Mouse (Mus musculus) limb, embryonic 12.5 days (tissue): ENCODE measurements around the gene Tmpo. TPM values are rescaled to one million over a fixed set of nuclear protein-coding genes. Genes with fewer than 3 reads are reported as not detected.
"Not testable (repeated sequence)": the region's sequence is repeated elsewhere in the genome, so short reads cannot be mapped to it uniquely, and the experiment has no call there.

ENCODE experiments used
- ATAC-seq: fragments of 200-750 bp; cut with Nextera tagmentation; 2 replicates; pipeline ENCODE4 v1.8.0; 2017; ENCODE audit warnings: low read depth, moderate TSS enrichment; ENCODE audit not compliant: insufficient number of reproducible peaks, insufficient read depth, low FRiP score, low TSS enrichment
- H3K27ac ChIP-seq: fragments of 300-500 bp; sonication (generic); 2 replicates; pipeline ENCODE4 v1.5.1; 2016; ENCODE audit warnings: mild to moderate bottlenecking, moderate library complexity
- H3K27me3 ChIP-seq: fragments of 300-500 bp; sonication (generic); 2 replicates; pipeline ENCODE4 v1.6.1; 2016; ENCODE audit warnings: mild to moderate bottlenecking, moderate library complexity
- H3K36me3 ChIP-seq: fragments of 300-500 bp; sonication (generic); 2 replicates; pipeline ENCODE4 v1.6.1; 2016; ENCODE audit warnings: mild to moderate bottlenecking, moderate library complexity
- H3K4me1 ChIP-seq: fragments of 300-500 bp; sonication (generic); replicated peaks from 2 replicates; pipeline ENCODE4 v1.6.1; 2016
- H3K4me2 ChIP-seq: fragments of 300-500 bp; sonication (generic); 2 replicates; pipeline ENCODE4 v1.6.1; 2016; ENCODE audit warnings: mild to moderate bottlenecking, moderate library complexity
- H3K4me3 ChIP-seq: fragments of 300-500 bp; sonication (generic); replicated peaks from 2 replicates; pipeline ENCODE4 v1.5.1; 2016; ENCODE audit warnings: mild to moderate bottlenecking
- H3K9ac ChIP-seq: fragments of 300-500 bp; sonication (generic); replicated peaks from 2 replicates; pipeline ENCODE4 v1.6.1; 2016; ENCODE audit warnings: mild to moderate bottlenecking, moderate library complexity
- H3K9me3 ChIP-seq: fragments of 300-500 bp; sonication (generic); 2 replicates; pipeline ENCODE4 v1.6.1; 2016; ENCODE audit warnings: mild to moderate bottlenecking, moderate library complexity
- WGBS: fragments of 180-500 bp; shearing (Covaris S2); methylation state at CpG from one replicate; pipeline ENCODE4 v1.1.7; 2016; 5-methylcytosine and 5-hydroxymethylcytosine counted together
- polyA plus RNA-seq: library from polyadenylated mRNA; unstranded; fragments of >200 nt; fragmentation: Nextera tagmentation; extraction: Ambion mirVana; gene quantifications from 2 replicates; pipeline ENCODE4 v1.2.1, GENCODE M21; 2016

Gene Tmpo
- polyA plus RNA-seq, 1 experiment from 2014 or later: 444 TPM

DNA sequence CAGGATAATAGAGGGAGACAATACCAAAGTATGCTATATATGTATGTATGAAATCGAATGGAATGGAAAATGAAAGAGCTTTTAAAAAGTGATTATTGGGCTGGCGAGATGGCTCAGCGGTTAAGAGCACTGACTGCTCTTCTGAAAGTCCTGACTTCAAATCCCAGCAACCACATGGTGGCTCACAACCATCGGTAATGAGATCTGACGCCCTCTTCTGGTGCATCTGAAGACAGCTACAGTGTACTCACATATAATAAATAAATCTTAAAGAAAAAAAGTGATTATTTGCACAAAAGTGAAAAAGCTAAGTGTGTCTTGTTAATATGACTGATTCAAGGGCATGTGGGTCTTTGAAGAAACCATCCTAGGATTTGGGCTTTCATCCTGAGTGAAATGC lies 3.8 kb upstream of the Tmpo start:
- H3K9ac ChIP-seq, ATAC-seq, H3K36me3 ChIP-seq, H3K4me3 ChIP-seq, H3K9me3 ChIP-seq, H3K27me3 ChIP-seq, H3K4me2 ChIP-seq, H3K27ac ChIP-seq: not testable (repeated sequence)
- 63% methylated on average over 5 of the region's 5 CpGs for WGBS
- H3K4me1 ChIP-seq: peaks cover 22% of the 10 kb centered on the region

DNA sequence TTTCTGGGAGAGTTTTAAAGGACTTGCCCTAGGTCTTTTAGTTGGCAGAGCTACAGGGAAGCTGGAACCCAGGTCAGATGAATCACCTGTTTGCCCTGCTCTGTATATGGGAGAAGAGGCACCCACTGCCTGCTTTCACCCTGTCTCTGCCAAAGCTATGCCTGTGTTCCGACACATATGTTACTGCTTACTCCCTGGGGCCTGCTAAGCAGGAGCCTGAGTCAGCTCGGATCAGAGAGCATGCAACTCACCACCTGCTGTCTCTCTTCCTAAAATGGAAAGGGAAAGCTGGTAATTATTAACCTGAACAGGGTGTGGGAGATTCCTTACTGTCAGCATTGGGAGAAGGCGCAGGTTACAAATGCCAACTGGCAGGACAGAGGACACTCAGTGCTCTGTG lies 2.2 kb upstream of the Tmpo start:
- ATAC-seq: no peak
- H3K9ac ChIP-seq: no peak overlapping the region
- no peaks in the 10 kb centered on the region for H3K9me3 ChIP-seq
- H3K36me3 ChIP-seq: no peaks in the 10 kb centered on the region
- peaks cover 22% of the 10 kb centered on the region for H3K4me1 ChIP-seq
- peak overlapping the region; percentile 57 for H3K4me2 ChIP-seq
- H3K4me3 ChIP-seq: no peak overlapping the region
- H3K27me3 ChIP-seq: no peaks in the 10 kb centered on the region
- WGBS: 29% methylated on average over 3 of the region's 3 CpGs
- H3K27ac ChIP-seq: peak overlapping the region; percentile 42; the same call in 1 of the 2 replicates

DNA sequence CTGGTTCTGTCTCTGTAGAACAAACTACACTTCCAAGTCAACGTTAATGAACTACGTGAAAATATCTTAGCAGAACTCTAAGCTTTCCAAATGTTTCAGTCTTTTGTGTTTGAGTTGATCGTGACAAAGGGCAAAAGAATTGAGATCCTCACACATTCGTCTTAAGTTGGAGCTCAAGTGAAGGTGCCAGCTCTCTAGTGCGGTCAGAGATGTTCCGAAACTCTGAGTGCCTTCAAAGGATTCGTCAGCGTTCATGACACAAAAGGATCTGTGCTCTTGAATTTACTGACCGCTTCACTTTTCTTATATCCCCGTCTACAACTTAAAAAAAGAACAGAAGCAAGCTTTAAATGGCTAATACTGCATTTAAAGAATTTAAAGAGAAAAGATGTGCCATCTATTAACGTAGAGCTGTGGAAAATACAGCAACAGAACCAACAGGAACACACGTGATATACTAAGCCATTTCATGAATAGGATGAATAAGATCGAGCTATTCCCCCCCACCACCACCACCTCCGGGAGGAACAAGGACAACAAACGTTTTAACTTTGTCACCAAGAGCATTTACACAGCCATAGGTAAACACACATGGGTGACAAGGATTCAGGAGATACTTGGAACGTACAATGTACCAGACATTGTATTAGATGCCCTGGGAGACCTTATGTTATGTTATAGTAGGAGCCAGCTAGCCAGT lies 1.3 kb upstream of the Tmpo start:
- H3K9me3 ChIP-seq: no peaks in the 10 kb centered on the region
- H3K4me3 ChIP-seq: peak overlapping the region; percentile 51
- H3K4me1 ChIP-seq: peaks cover 22% of the 10 kb centered on the region
- no peaks in the 10 kb centered on the region for H3K36me3 ChIP-seq
- H3K4me2 ChIP-seq: peak overlapping the region; percentile 57
- peak overlapping the region; percentile 99 for H3K27ac ChIP-seq
- ATAC-seq: no peak
- WGBS: 3% methylated on average over 16 of the region's 16 CpGs
- H3K9ac ChIP-seq: peak overlapping the region; percentile 65
- H3K27me3 ChIP-seq: no peaks in the 10 kb centered on the region

DNA sequence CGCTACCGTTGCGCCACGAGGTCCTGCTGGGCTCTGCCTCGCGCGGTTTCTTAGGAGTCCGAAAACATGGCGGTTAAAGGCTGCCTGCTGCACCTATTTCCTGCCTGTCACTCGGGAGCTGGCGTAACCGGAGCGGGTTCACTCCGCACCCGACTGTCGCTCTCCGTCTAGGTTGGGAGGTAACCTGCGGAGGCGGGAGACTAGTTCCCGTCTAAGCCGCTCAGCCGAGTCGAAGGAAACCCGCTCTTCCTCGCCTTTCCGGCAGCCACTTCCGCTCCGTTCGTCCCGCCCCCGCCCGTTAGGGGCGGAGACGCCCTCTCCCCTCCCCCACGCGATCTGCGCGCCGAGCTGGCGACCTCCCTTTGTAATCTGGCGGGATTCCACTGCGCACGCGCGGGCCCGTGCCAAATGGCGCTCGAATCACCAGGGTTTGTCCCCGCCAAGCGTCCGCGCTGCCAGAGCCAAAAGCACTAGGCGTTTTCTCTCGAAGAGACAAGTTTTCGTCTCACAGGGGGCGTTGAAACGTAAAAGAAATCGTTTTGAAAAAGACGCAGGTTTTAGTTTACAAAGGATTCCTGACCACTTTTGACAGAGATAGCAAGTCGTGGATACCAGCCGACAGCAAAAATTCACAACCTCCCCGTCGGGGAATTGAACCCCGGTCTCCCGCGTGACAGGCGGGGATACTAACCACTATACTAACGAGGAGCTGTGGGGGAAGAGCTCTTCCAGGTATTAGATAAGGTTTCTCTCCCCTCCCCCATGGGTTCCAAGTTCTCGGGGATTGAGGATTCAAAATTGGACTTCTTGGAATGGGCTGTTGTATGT lies 560 bp upstream of the Tmpo start:
- peak overlapping the region; percentile 99 for H3K27ac ChIP-seq
- H3K4me1 ChIP-seq: peaks cover 17% of the 10 kb centered on the region
- no peaks in the 10 kb centered on the region for H3K9me3 ChIP-seq
- H3K36me3 ChIP-seq: no peaks in the 10 kb centered on the region
- H3K4me2 ChIP-seq: peak overlapping the region; percentile 57
- no peaks in the 10 kb centered on the region for H3K27me3 ChIP-seq
- peak; percentile 88 for ATAC-seq
- H3K4me3 ChIP-seq: peak overlapping the region; percentile 51
- WGBS: under 1% methylated on average over 69 of the region's 69 CpGs
- H3K9ac ChIP-seq: peak overlapping the region; percentile 65

DNA sequence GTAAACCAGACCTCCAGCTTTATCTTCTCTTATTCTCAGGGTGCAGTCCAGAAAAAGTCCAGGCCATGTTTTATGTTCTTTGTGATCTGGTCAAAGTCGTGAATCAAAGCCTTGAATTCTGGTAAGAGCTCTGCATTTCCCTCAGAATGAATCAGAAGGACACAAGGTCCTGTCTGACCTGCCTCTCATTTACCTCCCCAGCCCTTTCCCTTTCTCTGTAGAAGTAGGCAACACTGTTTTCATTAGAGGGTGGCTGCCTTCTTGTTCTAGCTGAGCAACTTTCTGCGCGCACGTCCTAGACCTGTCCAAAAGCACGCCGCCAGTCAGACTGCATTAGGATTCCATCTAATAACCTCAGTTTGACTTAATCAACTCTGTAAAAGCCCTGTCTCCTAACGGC lies 814 bp downstream of the Tmpo start:
- no peaks in the 10 kb centered on the region for H3K27me3 ChIP-seq
- ATAC-seq: no peak
- H3K9ac ChIP-seq: peak overlapping the region; percentile 65
- WGBS: 24% methylated on average over 7 of the region's 7 CpGs
- H3K4me1 ChIP-seq: peaks cover 17% of the 10 kb centered on the region
- H3K27ac ChIP-seq: peak overlapping the region; percentile 99
- H3K4me3 ChIP-seq: peak overlapping the region; percentile 51
- no peaks in the 10 kb centered on the region for H3K9me3 ChIP-seq
- H3K4me2 ChIP-seq: peak overlapping the region; percentile 57
- no peaks in the 10 kb centered on the region for H3K36me3 ChIP-seq

DNA sequence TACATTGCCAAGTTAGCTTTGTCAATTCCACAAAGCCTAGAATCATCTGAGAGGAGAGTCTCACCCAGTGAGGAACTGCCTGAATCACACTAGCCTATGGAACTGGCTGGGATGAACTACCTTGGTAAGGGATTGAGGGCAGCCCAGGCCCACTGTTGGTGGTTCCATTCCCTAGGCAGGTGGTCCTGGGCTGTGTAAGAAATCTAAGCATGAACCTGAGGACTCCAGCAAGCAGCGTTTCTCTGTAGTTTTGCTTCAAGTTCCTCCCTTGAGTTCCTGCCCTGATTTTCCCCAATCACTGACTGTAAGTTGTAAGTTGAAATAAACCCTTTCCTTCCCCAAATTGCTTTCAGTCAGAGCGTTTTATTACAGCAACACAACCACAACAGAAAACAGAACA lies 1.3 kb downstream of the Tmpo start:
- Histone ChIP-seq H3K9ac (0 out of 2 replicates have a peak overlapping the region, but pooled peaks have one; percentile 65), H3K4me1 (peaks cover 17% of the 10 kb centered on the region), H3K4me3 (peak overlapping the region; percentile 51), H3K27ac (peak overlapping the region; percentile 99), H3K36me3 (no peaks in the 10 kb centered on the region), H3K4me2 (peak overlapping the region; percentile 57), H3K9me3 (no peaks in the 10 kb centered on the region), H3K27me3 (no peaks in the 10 kb centered on the region)
- no peak for ATAC-seq
- WGBS: 72% methylated on average over 2 of the region's 2 CpGs

DNA sequence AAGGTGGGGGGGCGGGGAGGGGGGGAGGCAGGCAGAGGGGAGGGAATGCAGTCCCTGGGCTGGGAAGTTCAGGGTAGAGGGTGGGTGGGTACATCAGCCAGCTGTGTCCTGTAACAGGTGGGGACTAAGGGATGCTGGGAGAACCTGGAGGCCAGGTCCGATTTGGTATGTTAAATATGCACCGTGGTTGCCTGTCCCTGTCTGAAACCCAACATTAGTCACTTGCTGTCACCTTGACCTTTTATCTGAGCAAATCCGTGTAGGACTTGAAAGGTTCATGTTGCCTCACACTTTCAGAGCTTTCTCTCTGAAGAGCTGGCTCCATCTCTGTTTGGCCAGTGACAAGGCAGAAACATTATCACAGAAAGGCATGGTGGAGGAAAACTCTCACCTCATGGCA lies 3.9 kb downstream of the Tmpo start:
- no peak for ATAC-seq
- Histone ChIP-seq H3K9me3 (no peaks in the 10 kb centered on the region), H3K4me1 (peaks cover 5% of the 10 kb centered on the region), H3K9ac (no peak overlapping the region), H3K27me3 (no peaks in the 10 kb centered on the region), H3K36me3 (no peaks in the 10 kb centered on the region), H3K4me3 (no peak overlapping the region), H3K27ac (no peak overlapping the region), H3K4me2 (no peak overlapping the region)
- 48% methylated on average over 3 of the region's 4 CpGs for WGBS

DNA sequence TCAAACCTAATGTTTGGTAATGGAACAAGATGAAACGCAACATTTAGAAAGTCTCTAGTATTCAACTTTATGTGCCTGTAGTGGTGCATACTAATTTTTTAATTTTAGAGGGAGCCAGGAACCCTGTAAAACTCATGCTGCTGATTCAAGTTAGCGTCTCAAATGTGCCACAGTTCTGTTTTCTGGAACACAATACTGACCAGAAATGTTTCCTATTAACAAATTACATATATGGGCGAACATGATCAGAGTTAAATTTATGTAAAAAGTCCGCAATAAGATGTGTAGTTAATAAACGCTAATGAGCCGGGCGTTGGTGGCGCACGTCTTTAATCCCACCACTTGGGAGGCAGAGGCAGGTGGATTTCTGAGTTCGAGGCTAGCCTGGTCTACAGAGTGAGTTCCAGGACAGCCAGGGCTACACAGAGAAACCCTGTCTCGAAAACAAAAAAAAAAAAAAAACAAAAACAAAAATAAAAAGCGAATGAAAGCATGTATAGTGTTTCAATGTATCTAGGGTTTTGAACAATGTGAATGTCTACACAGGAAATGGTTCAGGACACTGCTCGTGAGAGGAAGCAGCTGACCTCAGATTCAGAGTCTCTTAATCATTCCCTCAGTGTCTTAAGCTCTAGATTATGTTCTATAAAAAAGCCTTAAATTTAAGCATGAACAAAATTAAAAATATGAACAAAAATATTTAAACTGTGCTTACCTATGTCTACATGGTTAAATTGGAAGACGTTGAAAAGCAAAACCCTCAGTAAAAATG lies 8.6 kb downstream of the Tmpo start:
- no peaks in the 10 kb centered on the region for H3K27me3 ChIP-seq
- peaks cover 20% of the 10 kb centered on the region for H3K4me1 ChIP-seq
- peak overlapping the region; percentile 96 for H3K4me3 ChIP-seq
- peak overlapping the region; percentile 65 for H3K4me2 ChIP-seq
- H3K36me3 ChIP-seq: peaks cover 7% of the 10 kb centered on the region; the same call in 1 of the 2 replicates
- peak overlapping the region; percentile 100 for H3K9ac ChIP-seq
- H3K9me3 ChIP-seq: no peaks in the 10 kb centered on the region
- ATAC-seq: no peak
- peak overlapping the region; percentile 100 for H3K27ac ChIP-seq
- WGBS: 83% methylated on average over 14 of the region's 14 CpGs

DNA sequence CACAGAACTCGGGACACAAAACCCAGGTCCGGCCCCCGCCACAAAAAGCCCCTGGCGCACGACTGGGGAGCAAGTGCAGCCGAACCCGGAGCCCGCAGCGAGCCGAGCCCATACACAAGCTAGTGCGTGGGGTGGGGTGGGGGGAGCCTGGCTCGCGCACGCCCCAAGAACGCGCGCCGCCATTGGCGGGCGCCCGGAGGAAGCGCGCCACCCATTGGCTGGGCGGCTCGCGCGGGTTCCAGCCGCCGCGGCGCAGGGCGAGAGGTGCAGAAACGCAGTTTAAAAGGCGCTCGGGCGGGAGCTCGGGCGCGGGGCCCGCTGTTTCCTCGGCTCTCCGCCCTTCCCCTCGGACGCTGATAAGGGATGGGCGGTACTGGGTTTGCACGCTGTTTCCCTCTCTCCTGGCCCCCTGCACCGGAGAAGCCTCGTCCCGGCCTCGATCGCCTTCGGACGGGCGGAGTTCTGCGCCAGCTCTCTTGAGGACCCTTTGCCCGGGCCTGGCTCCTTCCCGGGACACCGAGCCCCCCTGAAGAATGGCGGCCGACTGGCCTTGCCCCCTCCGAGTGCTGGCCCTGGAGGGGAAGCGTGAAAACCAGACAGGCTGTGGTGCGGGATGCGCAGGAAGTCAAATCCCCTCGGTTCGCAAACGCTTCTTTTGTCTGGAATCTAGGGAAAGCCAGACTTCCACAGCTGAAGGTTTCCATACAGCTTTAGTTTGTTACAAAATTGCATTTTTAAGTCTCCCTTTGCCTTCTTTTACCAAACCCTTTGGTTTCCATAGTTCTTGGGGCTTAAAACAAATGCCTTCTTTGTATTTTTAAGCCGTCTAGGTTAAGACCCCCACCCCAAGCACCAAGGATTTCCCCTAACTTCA lies 9.4 kb downstream of the Tmpo start:
- Histone ChIP-seq H3K4me2 (peak overlapping the region; percentile 65), H3K9ac (peak overlapping the region; percentile 100), H3K27ac (peak overlapping the region; percentile 100), H3K4me1 (peaks cover 27% of the 10 kb centered on the region), H3K27me3 (no peaks in the 10 kb centered on the region), H3K36me3 (peaks cover 11% of the 10 kb centered on the region), H3K4me3 (peak overlapping the region; percentile 96), H3K9me3 (peaks cover 3% of the 10 kb centered on the region; the same call in 1 of the 2 replicates)
- peak; percentile 97 for ATAC-seq
- under 1% methylated on average over 68 of the region's 68 CpGs for WGBS

DNA sequence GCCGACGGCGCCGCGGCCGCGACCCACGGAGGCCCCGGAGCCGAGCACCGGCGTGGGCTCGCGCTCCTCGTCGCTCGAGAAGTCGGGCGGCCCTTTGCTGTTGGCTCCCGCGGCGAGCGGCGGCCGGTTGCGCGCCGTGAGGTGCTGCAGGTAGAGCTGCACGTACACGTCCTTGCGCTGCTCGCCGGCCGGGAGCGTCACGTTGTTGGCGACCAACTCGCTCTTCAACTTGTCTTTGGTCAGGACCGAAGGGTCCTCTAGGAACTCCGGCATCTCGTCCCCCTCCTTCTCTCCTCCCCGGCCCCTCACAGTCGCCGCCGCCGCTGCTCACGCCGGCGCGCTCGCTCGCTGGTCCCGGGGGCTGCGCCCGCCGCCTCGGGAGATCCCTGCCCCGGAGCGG lies 10.1 kb downstream of the Tmpo start:
- peak overlapping the region; percentile 43 for H3K4me2 ChIP-seq
- H3K36me3 ChIP-seq: peaks cover 12% of the 10 kb centered on the region
- peak overlapping the region; percentile 96 for H3K4me3 ChIP-seq
- peak; percentile 52 for ATAC-seq
- H3K4me1 ChIP-seq: peaks cover 27% of the 10 kb centered on the region
- H3K9me3 ChIP-seq: peaks cover 3% of the 10 kb centered on the region; the same call in 1 of the 2 replicates
- under 1% methylated on average over 58 of the region's 59 CpGs for WGBS
- no peaks in the 10 kb centered on the region for H3K27me3 ChIP-seq
- H3K27ac ChIP-seq: peak overlapping the region; percentile 100
- H3K9ac ChIP-seq: peak overlapping the region; percentile 100
